Mouse (Mus musculus) embryonic facial prominence, embryonic 14.5 days (tissue): ENCODE data around the gene 1700025G04Rik. TPM values are rescaled to one million over a fixed set of nuclear protein-coding genes. Genes with fewer than 3 reads are reported as not detected.

Source experiments
- ATAC-seq: fragments of 200-750 bp; cut with Nextera tagmentation; 2 replicates; pipeline ENCODE4 v1.8.0; 2017; ENCODE audit warnings: low read depth, moderate number of reproducible peaks, moderate TSS enrichment
- DNase-seq: peaks from one replicate; pipeline ENCODE4 v3.0.0-alpha.2; 2015; ENCODE audit warnings: low spot score
- H3K27ac ChIP-seq: fragments of 300-500 bp; sonication (generic); replicated peaks from 2 replicates; pipeline ENCODE4 v1.5.1; 2014; ENCODE audit warnings: low read depth, mild to moderate bottlenecking, low read length, moderate library complexity
- H3K27me3 ChIP-seq: fragments of 300-500 bp; sonication (generic); replicated peaks from 2 replicates; pipeline ENCODE4 v1.6.1; 2014; ENCODE audit warnings: low read length; ENCODE audit not compliant: control insufficient read depth, insufficient read depth
- H3K36me3 ChIP-seq: fragments of 300-500 bp; sonication (generic); 2 replicates; pipeline ENCODE4 v1.6.1; 2014; ENCODE audit warnings: low read length, mixed read lengths; ENCODE audit not compliant: control insufficient read depth, insufficient read depth
- H3K4me1 ChIP-seq: fragments of 300-500 bp; sonication (generic); 2 replicates; pipeline ENCODE4 v1.6.1; 2014; ENCODE audit warnings: antibody characterized with exemption, low read length; ENCODE audit not compliant: control insufficient read depth, insufficient read depth
- H3K4me2 ChIP-seq: fragments of 300-500 bp; sonication (generic); 2 replicates; pipeline ENCODE4 v1.6.1; 2014; ENCODE audit warnings: low read depth, mild to moderate bottlenecking, low read length, moderate library complexity, mixed read lengths
- H3K4me3 ChIP-seq: fragments of 300-500 bp; sonication (generic); 2 replicates; pipeline ENCODE4 v1.5.1; 2014; ENCODE audit warnings: low read depth, mild to moderate bottlenecking, low read length
- H3K9ac ChIP-seq: fragments of 300-500 bp; sonication (generic); 2 replicates; pipeline ENCODE4 v1.6.1; 2014; ENCODE audit warnings: low read depth, mild to moderate bottlenecking, low read length, moderate library complexity, mixed read lengths
- H3K9me3 ChIP-seq: fragments of 300-500 bp; sonication (generic); 2 replicates; pipeline ENCODE4 v1.6.1; 2016; ENCODE audit warnings: low read length; ENCODE audit not compliant: control insufficient read depth
- WGBS: fragments of 180-500 bp; shearing (Covaris S2); extraction: QIAGEN DNeasy Blood & Tissue Kit; methylation state at CpG from one replicate; pipeline ENCODE4 v1.1.7; 2014; 5-methylcytosine and 5-hydroxymethylcytosine counted together
- polyA plus RNA-seq: library from polyadenylated mRNA; unstranded; fragments of >200 nt; fragmentation: Nextera tagmentation; extraction: Ambion mirVana; gene quantifications from 2 replicates; pipeline ENCODE4 v1.2.1, GENCODE M21; 2014

The 1700025G04Rik gene
- polyA plus RNA-seq, 1 experiment from 2014 or later: 35.5 TPM

GRCm38 (mm10) chr1:151994271-151994670 lies 95.7 kb downstream of the 1700025G04Rik start:
- H3K27me3 ChIP-seq: no peaks in the 10 kb centered on the region
- no peak overlapping the region for H3K4me3 ChIP-seq
- no peak overlapping the region for H3K9ac ChIP-seq
- H3K27ac ChIP-seq: no peak overlapping the region
- DNase-seq (no peak), ATAC-seq (no peak)
- WGBS: 45% methylated on average over 6 of the region's 6 CpGs
- H3K36me3 ChIP-seq: peaks cover 4% of the 10 kb centered on the region; the same call in 1 of the 2 replicates
- no peak overlapping the region for H3K4me2 ChIP-seq
- peaks cover 29% of the 10 kb centered on the region for H3K4me1 ChIP-seq
- 0 out of 2 replicates have a peak, but pooled peaks cover 3% of the 10 kb centered on the region for H3K9me3 ChIP-seq

- Histone ChIP-seq H3K27ac (no peak overlapping the region), H3K4me3 (no peak overlapping the region), H3K9me3 (0 out of 2 replicates have a peak, but pooled peaks cover 3% of the 10 kb centered on the region), H3K4me1 (peaks cover 18% of the 10 kb centered on the region), H3K4me2 (no peak overlapping the region), H3K9ac (no peak overlapping the region), H3K27me3 (no peaks in the 10 kb centered on the region), H3K36me3 (peaks cover 3% of the 10 kb centered on the region; the same call in 1 of the 2 replicates)
- DNase-seq (no peak), ATAC-seq (no peak)
- WGBS: 96% methylated on average over 4 of the region's 4 CpGs
These were observed 98.4 kb downstream of the 1700025G04Rik start for GRCm38 (mm10) chr1:151991505-151991904.

GRCm38 (mm10) chr1:151990615-151991014 lies 99.3 kb downstream of the 1700025G04Rik start:
- DNase-seq (no peak), ATAC-seq (no peak)
- Histone ChIP-seq H3K4me2 (no peak overlapping the region), H3K27ac (no peak overlapping the region), H3K27me3 (no peaks in the 10 kb centered on the region), H3K9me3 (0 out of 2 replicates have a peak, but pooled peaks cover 3% of the 10 kb centered on the region), H3K9ac (no peak overlapping the region), H3K4me1 (peaks cover 9% of the 10 kb centered on the region; the same call in 1 of the 2 replicates), H3K36me3 (peaks cover 3% of the 10 kb centered on the region; the same call in 1 of the 2 replicates), H3K4me3 (no peak overlapping the region)
- 77% methylated on average over 4 of the region's 4 CpGs for WGBS

GRCm38 (mm10) chr1:151988713-151989112 lies 101.2 kb downstream of the 1700025G04Rik start:
- WGBS: 78% methylated on average over 7 of the region's 7 CpGs

GRCm38 (mm10) chr1:151988066-151988465 lies 101.9 kb downstream of the 1700025G04Rik start:
- Histone ChIP-seq H3K9ac (no peak overlapping the region), H3K4me3 (no peak overlapping the region), H3K9me3 (0 out of 2 replicates have a peak, but pooled peaks cover 3% of the 10 kb centered on the region), H3K27ac (no peak overlapping the region), H3K36me3 (peaks cover 3% of the 10 kb centered on the region; the same call in 1 of the 2 replicates), H3K4me2 (no peak overlapping the region), H3K4me1 (no peaks in the 10 kb centered on the region), H3K27me3 (no peaks in the 10 kb centered on the region)
- 92% methylated on average over 8 of the region's 8 CpGs for WGBS
- DNase-seq (no peak), ATAC-seq (no peak)

More at GRCm38 (mm10) chr1:151988713-151989112, 101.2 kb downstream of the 1700025G04Rik start:
- no peak overlapping the region for H3K4me3 ChIP-seq
- H3K4me1 ChIP-seq: no peaks in the 10 kb centered on the region
- H3K9ac ChIP-seq: no peak overlapping the region
- H3K4me2 ChIP-seq: no peak overlapping the region
- DNase-seq (no peak), ATAC-seq (no peak)
- H3K9me3 ChIP-seq: 0 out of 2 replicates have a peak, but pooled peaks cover 3% of the 10 kb centered on the region
- no peaks in the 10 kb centered on the region for H3K27me3 ChIP-seq
- peaks cover 3% of the 10 kb centered on the region; the same call in 1 of the 2 replicates for H3K36me3 ChIP-seq
- H3K27ac ChIP-seq: no peak overlapping the region

- H3K9ac ChIP-seq: no peak overlapping the region
- H3K27ac ChIP-seq: no peak overlapping the region
- WGBS: 73% methylated on average over 11 of the region's 11 CpGs
- DNase-seq: no peak
- no peaks in the 10 kb centered on the region for H3K9me3 ChIP-seq
- H3K4me1 ChIP-seq: no peaks in the 10 kb centered on the region
- no peak overlapping the region for H3K4me2 ChIP-seq
- no peak overlapping the region for H3K4me3 ChIP-seq
- no peak for ATAC-seq
- no peaks in the 10 kb centered on the region for H3K27me3 ChIP-seq
- no peaks in the 10 kb centered on the region for H3K36me3 ChIP-seq
These were observed 103.7 kb downstream of the 1700025G04Rik start for GRCm38 (mm10) chr1:151986024-151986778.

- ATAC-seq: no peak
- no peak overlapping the region for H3K4me3 ChIP-seq
- no peak overlapping the region for H3K9ac ChIP-seq
- H3K27me3 ChIP-seq: no peaks in the 10 kb centered on the region
- no peak overlapping the region for H3K27ac ChIP-seq
- H3K9me3 ChIP-seq: no peaks in the 10 kb centered on the region
- H3K4me1 ChIP-seq: no peaks in the 10 kb centered on the region
- H3K36me3 ChIP-seq: no peaks in the 10 kb centered on the region
- H3K4me2 ChIP-seq: no peak overlapping the region
- WGBS: 94% methylated on average over 1 of the region's 1 CpGs
- no peak for DNase-seq
These were observed 104.9 kb downstream of the 1700025G04Rik start for GRCm38 (mm10) chr1:151985056-151985455.

GRCm38 (mm10) chr1:151983991-151984390 lies 105.9 kb downstream of the 1700025G04Rik start:
- Histone ChIP-seq H3K27ac (no peak overlapping the region), H3K9ac (no peak overlapping the region), H3K4me2 (no peak overlapping the region), H3K9me3 (no peaks in the 10 kb centered on the region), H3K4me3 (no peak overlapping the region), H3K27me3 (no peaks in the 10 kb centered on the region), H3K4me1 (no peaks in the 10 kb centered on the region), H3K36me3 (no peaks in the 10 kb centered on the region)
- DNase-seq (no peak), ATAC-seq (no peak)
- WGBS: 47% methylated on average over 4 of the region's 4 CpGs
